Mouse (Mus musculus) heart, postnatal 4 days (tissue): ENCODE measurements around the gene Cops9. TPM values are rescaled to one million over a fixed set of nuclear protein-coding genes. Genes with fewer than 3 reads are reported as not detected.

Experiments used
- DNase-seq: peaks from one replicate; pipeline ENCODE4 v3.0.0; 2021
- total RNA-seq, 2 experiments: library from RNA; stranded (reverse); gene quantifications; 2 replicates each; pipeline ENCODE4 v1.2.3; 2021

The Cops9 gene
- total RNA-seq, 2 experiments from 2014 or later, result 198 to 214 TPM

- DNase-seq, result no peak
These were observed 4.3 kb upstream of the Cops9 start for GRCm38 (mm10) chr1:92646111-92646510.

- DNase-seq, result no peak
These were observed 3.1 kb upstream of the Cops9 start for GRCm38 (mm10) chr1:92644916-92645315.

- DNase-seq, result no peak
These were observed 1.9 kb upstream of the Cops9 start for GRCm38 (mm10) chr1:92643691-92644090.

- no peak for DNase-seq
These were observed 1.4 kb downstream of the Cops9 start for GRCm38 (mm10) chr1:92640393-92640792.

- DNase-seq, result peak; percentile 1
These were observed 3.0 kb downstream of the Cops9 start for GRCm38 (mm10) chr1:92638736-92639135.

- DNase-seq, result peak; percentile 3
These were observed 3.6 kb downstream of the Cops9 start for GRCm38 (mm10) chr1:92638181-92638580.

- peak; percentile 3 for DNase-seq
These were observed 4.1 kb downstream of the Cops9 start for GRCm38 (mm10) chr1:92637501-92638172.

GRCm38 (mm10) chr1:92636676-92637075, 5.1 kb downstream of the Cops9 start:
- DNase-seq, result no peak

- peak; percentile 3 for DNase-seq
These were observed 5.8 kb downstream of the Cops9 start for GRCm38 (mm10) chr1:92636015-92636414.

GRCm38 (mm10) chr1:92634976-92635599, 6.7 kb downstream of the Cops9 start:
- peak; percentile 5 for DNase-seq

- DNase-seq, result no peak
These were observed 7.2 kb downstream of the Cops9 start for GRCm38 (mm10) chr1:92634569-92634968.

- DNase-seq, result no peak
These were observed 8.1 kb downstream of the Cops9 start for GRCm38 (mm10) chr1:92633726-92634125.

- no peak for DNase-seq
These were observed 8.8 kb downstream of the Cops9 start for GRCm38 (mm10) chr1:92632948-92633347.

GRCm38 (mm10) chr1:92632196-92632595, 9.6 kb downstream of the Cops9 start:
- no peak for DNase-seq

- DNase-seq, result no peak
These were observed 13.6 kb downstream of the Cops9 start for GRCm38 (mm10) chr1:92628227-92628626.

- no peak for DNase-seq
These were observed 23.4 kb downstream of the Cops9 start for GRCm38 (mm10) chr1:92618360-92618759.

GRCm38 (mm10) chr1:92617488-92617887, 24.3 kb downstream of the Cops9 start, which contains the start of gene Olfr12:
Gene Olfr12 (plus strand): TSS chr1:92617788.
- DNase-seq, result no peak

- DNase-seq, result no peak
These were observed 25.7 kb downstream of the Cops9 start for GRCm38 (mm10) chr1:92616046-92616445.

- DNase-seq, result no peak
These were observed 27.3 kb downstream of the Cops9 start for GRCm38 (mm10) chr1:92614516-92614915.

- no peak for DNase-seq
These were observed 28.6 kb downstream of the Cops9 start for GRCm38 (mm10) chr1:92613175-92613574.

- DNase-seq, result peak; percentile 62
These were observed 30.8 kb downstream of the Cops9 start for GRCm38 (mm10) chr1:92611008-92611407.

- DNase-seq, result no peak
These were observed 34.1 kb downstream of the Cops9 start for GRCm38 (mm10) chr1:92607711-92608110.

GRCm38 (mm10) chr1:92605482-92605881, 36.3 kb downstream of the Cops9 start, which contains the start of gene Olfr1410:
Gene Olfr1410 (plus strand): TSS chr1:92605782.
- no peak for DNase-seq

GRCm38 (mm10) chr1:92596019-92596418, 45.8 kb downstream of the Cops9 start:
- no peak for DNase-seq
